Mouse (Mus musculus): ENCODE data around the gene Kdm4a.

DNA sequence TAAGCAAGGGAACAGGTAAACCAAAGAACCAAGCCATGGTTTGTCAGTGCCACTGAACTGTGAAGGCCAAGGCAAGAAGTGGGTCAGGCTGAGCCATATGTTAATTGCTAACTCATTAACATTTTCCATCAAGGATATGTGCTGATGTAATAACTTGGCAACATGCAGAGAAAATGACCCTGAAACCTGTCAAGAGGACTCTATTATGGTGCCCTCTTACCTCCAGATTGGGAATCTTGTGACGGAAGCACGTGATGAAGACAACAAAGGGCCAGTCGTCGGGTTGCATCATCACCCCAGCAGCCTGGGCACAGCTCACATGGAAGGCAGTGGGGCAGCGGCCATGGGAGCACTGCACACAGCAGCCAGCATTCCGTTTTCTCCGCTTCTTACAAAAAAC lies 36.2 kb downstream of the Kdm4a start:
- TF ChIP-seq CTCF (conservative IDR thresholded peaks at IDR 0.05; ENCODE audit: low read length) (no peak), NANOG (IDR thresholded peaks at IDR 0.05; ENCODE audit: borderline replicate concordance, low read length) (no peak), POU5F1 (IDR thresholded peaks at IDR 0.05; ENCODE audit: borderline replicate concordance, low read length) (no peak)

Measured in E14TG2a.4 (cell line).